Mouse (Mus musculus) spleen, embryonic (tissue): Measurements from ENCODE around the gene Pgap1.

Experiments used
- CTCF ChIA-PET: fragments of 350-600 bp; sonication (Branson Sonifier 250); formaldehyde crosslinking; loops from one replicate; lab custom pipeline; 2022; lab: Charles Lee

Gene Pgap1

GRCm38 (mm10) chr1:54531170-54531569, 26.3 kb downstream of the Pgap1 start:
- CTCF ChIA-PET, result interaction anchor here (0.6 kb wide), 1 partner anchor 667 kb away, joined by 4 read pairs; no protein-coding TSS in a partner anchor

- CTCF ChIA-PET, result interaction anchor here (0.7 kb wide), 1 partner anchor 34 kb away, joined by 3 read pairs; no protein-coding TSS in a partner anchor
These were observed 33.8 kb downstream of the Pgap1 start for GRCm38 (mm10) chr1:54523717-54524116.

- CTCF ChIA-PET, result interaction anchor here (1.2 kb wide), 1 partner anchor 8 kb away, joined by 3 read pairs; no protein-coding TSS in a partner anchor
These were observed 37.4 kb downstream of the Pgap1 start for GRCm38 (mm10) chr1:54520062-54520577.

GRCm38 (mm10) chr1:54513836-54514235, 43.6 kb downstream of the Pgap1 start:
- CTCF ChIA-PET, result no interaction called here

GRCm38 (mm10) chr1:54498496-54498895, 59.0 kb downstream of the Pgap1 start:
- CTCF ChIA-PET, result no interaction called here

- CTCF ChIA-PET, result interaction anchor here (0.7 kb wide), 1 partner anchor 29 kb away, joined by 3 read pairs; no protein-coding TSS in a partner anchor
These were observed 61.2 kb downstream of the Pgap1 start for GRCm38 (mm10) chr1:54496254-54496653.

GRCm38 (mm10) chr1:54493496-54493895, 64.0 kb downstream of the Pgap1 start:
- CTCF ChIA-PET, result no interaction called here

- CTCF ChIA-PET, result interaction anchor here (0.6 kb wide), 1 partner anchor 1822 kb away, joined by 4 read pairs; no protein-coding TSS in a partner anchor
These were observed 65.0 kb downstream of the Pgap1 start for GRCm38 (mm10) chr1:54492435-54492841.

- CTCF ChIA-PET, result no interaction called here
These were observed 72.6 kb downstream of the Pgap1 start for GRCm38 (mm10) chr1:54484744-54485420.

- CTCF ChIA-PET, result no interaction called here
These were observed 77.0 kb downstream of the Pgap1 start for GRCm38 (mm10) chr1:54480491-54480890.

GRCm38 (mm10) chr1:54468662-54469061, 88.8 kb downstream of the Pgap1 start:
- CTCF ChIA-PET, result no interaction called here

- CTCF ChIA-PET, result interaction anchor here (0.6 kb wide), 1 partner anchor 29 kb away, joined by 3 read pairs; no protein-coding TSS in a partner anchor
These were observed 90.1 kb downstream of the Pgap1 start for GRCm38 (mm10) chr1:54467366-54467765.

GRCm38 (mm10) chr1:54452116-54452515, 105.4 kb downstream of the Pgap1 start:
- CTCF ChIA-PET, result no interaction called here

GRCm38 (mm10) chr1:54448833-54449232, 108.7 kb downstream of the Pgap1 start:
- CTCF ChIA-PET, result no interaction called here

GRCm38 (mm10) chr1:54443641-54444040, 113.8 kb downstream of the Pgap1 start:
- CTCF ChIA-PET, result no interaction called here

- CTCF ChIA-PET, result interaction anchor here (0.7 kb wide), 1 partner anchor 62 kb away, joined by 3 read pairs; no protein-coding TSS in a partner anchor
These were observed 118.4 kb downstream of the Pgap1 start for GRCm38 (mm10) chr1:54439080-54439476.

GRCm38 (mm10) chr1:54438340-54439079, 119.0 kb downstream of the Pgap1 start, which contains the start of gene Gtf3c3:
TSS of gene Gtf3c3 (minus strand) at chr1:54438971.
- CTCF ChIA-PET, result interaction anchor here (0.7 kb wide), 1 partner anchor 63 kb away, joined by 3 read pairs; no protein-coding TSS in a partner anchor
